Mouse (Mus musculus) brain, adult 2 months (tissue): ENCODE measurements at regions not wholly inside any gene's neighbourhood (a gene's known extent, or its start where the extent isn't known, plus 50 kb on each side); places are given as distances from the start of the nearest gene placed in this dataset.
A peak's percentile ranks its signal among the peaks of the same experiment; 100 is the strongest.
"Not testable (repeated sequence)": the region's sequence is repeated elsewhere in the genome, so short reads cannot be mapped to it uniquely, and the experiment has no call there.

ENCODE experiments used
- DNase-seq: peaks from one replicate; pipeline ENCODE4 v3.0.0; 2011; ENCODE audit warnings: low read depth, low spot score

DNA sequence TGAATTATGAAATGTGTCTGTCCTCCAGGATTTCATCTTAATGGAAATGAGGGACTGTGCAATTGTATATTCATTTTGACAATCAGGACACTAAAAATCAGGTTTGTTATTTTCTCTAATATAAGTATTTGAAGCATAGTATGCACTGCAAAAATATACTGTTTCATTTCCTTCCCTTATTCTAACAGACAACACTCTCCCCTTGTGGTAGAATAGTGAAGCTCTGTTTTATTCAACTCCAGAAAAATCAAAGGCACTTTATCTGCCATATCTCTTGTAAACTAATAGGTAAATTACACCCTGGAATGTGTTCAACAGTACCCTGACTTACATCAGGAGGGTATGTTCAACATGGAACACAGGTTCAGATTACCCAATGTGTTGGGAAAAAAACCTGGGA lies 137.7 kb upstream of the Zfp960 start:
- peak; percentile 4 for DNase-seq

DNA sequence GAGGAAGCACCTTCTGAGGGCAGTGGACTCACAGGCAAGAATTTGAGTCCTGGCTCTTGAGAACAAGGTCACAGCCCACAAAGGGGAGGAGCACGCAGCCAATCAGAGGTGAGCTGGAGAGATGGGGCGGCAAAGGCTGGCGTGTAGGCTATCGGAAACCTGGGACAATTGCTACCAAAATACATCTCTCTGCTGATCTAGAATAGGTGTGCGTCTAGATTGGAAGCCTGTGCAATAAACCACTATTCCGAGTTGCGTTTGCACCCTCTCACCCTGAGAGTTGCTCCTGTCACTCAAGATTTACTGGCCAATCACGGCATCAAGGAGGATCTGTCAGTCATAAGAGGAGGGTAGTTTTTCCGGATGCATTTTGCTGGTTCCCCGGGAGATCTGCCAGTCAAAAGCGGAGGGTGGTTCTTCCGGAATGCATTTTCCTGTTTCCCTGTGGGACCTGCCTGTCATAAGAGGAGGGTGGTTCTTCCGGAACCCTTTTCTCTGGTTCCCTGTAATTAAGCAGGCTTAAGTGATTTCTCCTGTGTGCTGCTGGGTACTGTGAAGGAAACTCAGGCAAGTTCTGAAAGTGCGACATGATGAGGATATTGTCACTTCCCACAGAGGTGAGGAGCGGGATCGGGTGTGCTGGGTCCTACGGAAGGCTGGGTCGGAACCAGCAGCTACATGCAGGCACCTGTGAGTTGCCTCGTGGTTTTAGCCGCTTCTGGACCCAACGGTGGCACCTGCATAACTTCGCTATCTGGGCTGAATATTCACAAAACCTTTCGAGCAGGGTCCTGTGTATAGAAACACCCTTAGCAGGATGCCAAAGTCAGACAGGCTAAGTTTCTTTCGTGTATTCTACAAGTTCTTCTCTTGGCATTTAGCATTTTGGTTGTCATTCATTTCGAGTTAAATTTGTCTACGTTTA lies 112.6 kb upstream of the Zfp960 start:
- DNase-seq, result peak; percentile 98

DNA sequence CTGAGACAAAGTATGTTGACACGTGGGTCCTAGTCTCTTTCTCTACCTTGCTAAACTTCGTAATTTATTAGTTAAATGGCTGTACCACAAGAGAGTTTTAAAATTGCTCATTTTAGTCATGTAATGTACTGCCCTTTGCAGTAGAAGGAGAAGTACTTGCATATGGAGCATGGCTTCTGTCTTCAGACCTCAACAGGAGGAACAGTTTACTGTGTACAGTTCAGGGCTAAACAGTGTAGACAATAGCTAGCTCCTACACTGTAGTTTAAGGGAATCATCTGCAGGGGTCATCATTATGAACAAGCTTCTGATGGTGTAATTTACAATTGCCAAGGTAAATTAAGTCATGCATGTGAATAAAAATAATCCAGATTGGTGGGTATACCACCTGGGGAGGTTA lies 111.8 kb upstream of the Zfp960 start:
- not testable (repeated sequence) for DNase-seq

DNA sequence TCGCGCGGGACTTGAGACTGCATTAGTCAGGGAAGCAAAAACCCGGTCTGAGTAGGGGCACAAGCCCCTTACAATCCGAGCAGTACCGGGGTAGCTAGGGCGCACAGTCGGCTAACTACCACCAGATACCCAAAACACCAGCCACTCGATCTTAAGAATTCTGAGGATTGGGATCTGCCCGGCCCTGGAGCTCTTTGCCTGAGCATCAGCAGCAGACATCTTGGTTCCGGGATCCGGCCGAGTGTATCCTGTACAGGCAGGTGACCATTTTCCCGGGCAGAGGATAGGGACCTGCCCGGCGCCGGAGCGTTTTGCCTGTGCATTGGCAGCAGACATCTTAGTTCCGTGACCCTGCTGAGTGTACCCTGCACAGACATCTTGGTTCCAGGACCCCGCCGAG lies 66.7 kb upstream of the Zfp960 start:
- DNase-seq, result not testable (repeated sequence)

DNA sequence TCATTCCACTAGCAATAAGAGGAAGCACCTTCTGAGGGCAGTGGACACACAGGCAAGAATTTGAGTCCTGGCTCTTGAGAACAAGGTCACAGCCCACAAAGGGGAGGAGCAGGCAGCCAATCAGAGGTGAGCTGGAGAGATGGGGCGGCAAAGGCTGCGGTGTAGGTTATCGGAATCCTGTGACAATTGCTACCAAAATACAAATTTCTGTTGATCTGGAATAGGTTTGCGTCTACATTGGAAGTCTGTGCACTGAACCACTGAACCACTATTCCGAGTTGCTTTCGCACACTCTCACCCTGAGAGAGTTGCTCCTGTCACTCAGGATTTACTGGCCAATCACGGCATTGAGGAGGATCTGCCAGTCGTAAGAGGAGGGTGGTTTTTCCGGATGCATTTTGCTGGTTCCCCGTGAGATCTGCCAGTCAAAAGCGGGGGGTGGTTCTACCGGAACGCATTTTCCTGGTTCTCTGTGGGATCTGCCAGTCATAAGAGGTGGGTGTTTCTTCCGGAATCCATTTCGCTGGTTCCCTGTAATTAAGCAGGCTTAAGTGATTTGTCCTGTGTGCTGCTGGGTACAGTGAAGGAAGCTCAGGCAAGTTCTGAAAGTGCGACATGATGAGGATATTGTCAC lies 59.2 kb upstream of the Zfp960 start:
- DNase-seq, result peak; percentile 97

DNA sequence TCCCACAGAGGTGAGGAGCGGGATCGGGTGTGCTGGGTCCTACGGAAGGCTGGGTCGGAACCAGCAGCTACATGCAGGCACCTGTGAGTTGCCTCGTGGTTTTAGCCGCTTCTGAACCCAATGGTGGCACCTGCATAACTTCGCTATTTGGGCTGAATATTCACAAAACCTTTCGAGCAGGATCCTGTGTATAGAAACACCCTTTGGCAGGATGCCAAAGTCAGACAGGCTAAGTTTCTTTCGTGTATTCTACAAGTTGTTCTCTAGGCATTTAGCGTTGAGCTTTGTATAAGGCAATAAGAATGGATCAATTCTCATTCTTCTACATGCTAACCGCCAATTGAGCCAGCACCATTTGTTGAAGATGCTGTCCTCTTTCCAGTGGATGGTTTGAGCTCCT lies 58.6 kb upstream of the Zfp960 start:
- peak; percentile 19 for DNase-seq
